8 mouse cellular contexts compared by ENCODE assay signal in genomic region chr17:84099737-84100136, GRCm38 (mm10).
DNase-seq lines count a peak whose midpoint lies in the region.

No protein-coding gene starts in this region.

- intact Hi-C loops in heart, postnatal 25 days (cut with DNase I), result no loop called here

- DNase-seq in heart, adult 11 months, result peak; percentile 97
- DNase-seq in heart, adult 9 months (ENCODE audit: low spot score in 2 of 2), result no peak
- DNase-seq in layer of hippocampus, adult 9-11 months, result peak; percentile 63
- DNase-seq in layer of hippocampus, adult 18-20 months (ENCODE audit: low spot score in 2 of 2), result no peak
- peak; percentile 73 for DNase-seq in brain, adult 2 months (ENCODE audit: low read depth, low spot score)
- peak; percentile 47 for DNase-seq in heart, postnatal 25 days (ENCODE audit: low spot score)
- no peak for DNase-seq in liver
- no peak for DNase-seq in cerebellum, adult 8-10 months

Comparison
In these comparisons a context has a peak if more than half of its experiments do, and no peak if none do; other contexts are left out.
1. DNase-seq: peak in heart, adult 11 months (single experiment), layer of hippocampus, adult 9-11 months (single experiment), brain, adult 2 months (single experiment) and heart, postnatal 25 days (single experiment); none in heart, adult 9 months (0 of 2), layer of hippocampus, adult 18-20 months (0 of 2), liver (single experiment) and cerebellum, adult 8-10 months (single experiment).